Mouse (Mus musculus): ENCODE data around the gene Myl12a. TPM values are rescaled to one million over a fixed set of nuclear protein-coding genes. Genes with fewer than 3 reads are reported as not detected.
"Not testable (repeated sequence)": the region's sequence is repeated elsewhere in the genome, so short reads cannot be mapped to it uniquely, and the experiment has no call there.

The Myl12a gene
- total RNA-seq, 4 experiments from 2014 or later, result 878 to 1,206 (median 1,167) TPM

- no peak for DNase-seq (ENCODE audit: low spot score)
These were observed 13.2 kb downstream of the Myl12a start for GRCm38 (mm10) chr17:70989430-70989829.

GRCm38 (mm10) chr17:70988337-70988767, 14.3 kb downstream of the Myl12a start:
- DNase-seq (ENCODE audit: low spot score), result no peak

- no peak for DNase-seq (ENCODE audit: low spot score)
These were observed 15.6 kb downstream of the Myl12a start for GRCm38 (mm10) chr17:70986831-70987660.

- DNase-seq (ENCODE audit: low spot score), result no peak
These were observed 16.3 kb downstream of the Myl12a start for GRCm38 (mm10) chr17:70986355-70986740.

GRCm38 (mm10) chr17:70985501-70986354, 16.9 kb downstream of the Myl12a start:
- no peak for DNase-seq (ENCODE audit: low spot score)

GRCm38 (mm10) chr17:70979345-70980223, 23.1 kb downstream of the Myl12a start:
- DNase-seq (ENCODE audit: low spot score), result no peak

GRCm38 (mm10) chr17:70977799-70978198, 24.9 kb downstream of the Myl12a start:
- no peak for DNase-seq (ENCODE audit: low spot score)

- DNase-seq (ENCODE audit: low spot score), result not testable (repeated sequence)
These were observed 28.6 kb downstream of the Myl12a start for GRCm38 (mm10) chr17:70974065-70974464.

- no peak for DNase-seq (ENCODE audit: low spot score)
These were observed 29.3 kb downstream of the Myl12a start for GRCm38 (mm10) chr17:70973398-70973797.

GRCm38 (mm10) chr17:70971206-70971605, 31.5 kb downstream of the Myl12a start:
- DNase-seq (ENCODE audit: low spot score), result no peak

- peak; percentile 64 for DNase-seq (ENCODE audit: low spot score)
These were observed 34.0 kb downstream of the Myl12a start for GRCm38 (mm10) chr17:70968606-70969191.

- no peak for DNase-seq (ENCODE audit: low spot score)
These were observed 35.0 kb downstream of the Myl12a start for GRCm38 (mm10) chr17:70967646-70968045.

- DNase-seq (ENCODE audit: low spot score), result no peak
These were observed 35.5 kb downstream of the Myl12a start for GRCm38 (mm10) chr17:70967191-70967590.

GRCm38 (mm10) chr17:70966126-70966525, 36.6 kb downstream of the Myl12a start:
- DNase-seq (ENCODE audit: low spot score), result no peak

- DNase-seq (ENCODE audit: low spot score), result no peak
These were observed 37.4 kb downstream of the Myl12a start for GRCm38 (mm10) chr17:70965281-70965680.

- DNase-seq (ENCODE audit: low spot score), result peak; percentile 98
These were observed 39.1 kb downstream of the Myl12a start for GRCm38 (mm10) chr17:70963546-70963945.

GRCm38 (mm10) chr17:70951266-70951665, 51.4 kb downstream of the Myl12a start:
- DNase-seq (ENCODE audit: low spot score), result no peak

GRCm38 (mm10) chr17:70949171-70949570, 53.5 kb downstream of the Myl12a start:
- no peak for DNase-seq (ENCODE audit: low spot score)

- DNase-seq (ENCODE audit: low spot score), result no peak
These were observed 54.0 kb downstream of the Myl12a start for GRCm38 (mm10) chr17:70948721-70949120.

GRCm38 (mm10) chr17:70943779-70944178, 58.9 kb downstream of the Myl12a start:
- no peak for DNase-seq (ENCODE audit: low spot score)
